Mouse (Mus musculus): ENCODE data around the gene Klra8.
"Not testable (repeated sequence)": the region's sequence is repeated elsewhere in the genome, so short reads cannot be mapped to it uniquely, and the experiment has no call there.

Gene Klra8

DNA sequence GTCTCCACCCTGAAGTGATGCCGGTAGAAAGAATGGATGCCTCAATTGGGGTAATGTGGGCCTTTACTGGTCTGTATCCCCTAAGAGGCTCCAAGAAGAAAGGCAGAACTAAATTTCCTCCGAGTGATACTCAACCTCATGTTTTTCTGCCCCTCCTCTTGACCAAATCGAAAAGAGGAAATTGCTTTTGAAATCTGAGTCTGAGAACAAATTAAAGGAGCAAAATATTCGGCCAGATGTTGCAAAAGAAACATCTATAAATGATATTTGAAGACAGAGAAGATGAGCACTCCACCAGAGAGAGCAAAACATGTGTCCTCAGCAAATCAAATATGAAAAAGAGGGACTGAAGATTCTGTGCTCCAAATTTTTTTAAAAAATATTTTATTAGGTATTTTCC, at the start of gene Klra8:
Gene Klra8, minus strand, starts transcription at position 101 of the 400 bp plus-strand sequence.
- DNase-seq (ENCODE audit: low spot score in 2 of 2): not testable (repeated sequence)

DNA sequence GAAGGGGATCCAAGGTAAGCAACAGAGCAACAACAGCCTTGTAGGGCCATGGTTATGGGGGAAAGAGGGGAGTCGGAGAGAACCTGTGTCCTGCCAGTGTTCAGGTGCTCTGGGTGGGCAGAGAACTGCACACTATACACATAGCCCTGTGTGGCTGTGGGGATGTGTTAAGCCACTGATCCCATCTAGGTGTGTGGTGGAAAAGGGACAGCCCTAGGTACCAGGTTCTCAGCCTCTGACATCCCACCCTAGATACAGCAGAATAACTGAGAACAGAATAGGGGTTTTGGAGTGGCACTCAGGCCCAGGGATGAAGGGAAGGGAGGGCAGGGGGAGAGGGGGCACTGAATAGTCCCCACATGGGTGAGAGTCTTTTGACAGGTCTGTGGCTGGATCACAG, 19.2 kb downstream of the Klra8 start:
- DNase-seq (ENCODE audit: low spot score in 2 of 2): no peak

DNA sequence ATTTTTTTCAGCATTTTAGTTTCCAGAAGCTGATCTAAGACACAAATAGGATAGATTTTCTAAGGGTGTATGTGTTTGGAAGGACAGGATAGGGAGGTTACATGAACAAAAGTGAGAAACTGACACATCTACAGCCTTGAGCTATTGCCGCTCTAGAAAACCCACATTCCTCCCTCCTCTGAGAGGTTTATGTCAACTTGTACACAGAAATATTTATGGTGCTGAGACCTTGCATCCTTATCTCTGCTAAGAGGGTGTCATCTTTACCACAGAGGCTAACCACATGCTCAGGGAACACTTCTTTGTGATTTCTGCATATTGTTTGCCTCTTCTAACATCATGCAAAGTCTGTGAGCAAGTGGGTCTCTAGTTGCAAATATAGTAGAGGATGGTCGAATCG, 27.0 kb downstream of the Klra8 start:
- not testable (repeated sequence) for DNase-seq (ENCODE audit: low spot score in 2 of 2)

DNA sequence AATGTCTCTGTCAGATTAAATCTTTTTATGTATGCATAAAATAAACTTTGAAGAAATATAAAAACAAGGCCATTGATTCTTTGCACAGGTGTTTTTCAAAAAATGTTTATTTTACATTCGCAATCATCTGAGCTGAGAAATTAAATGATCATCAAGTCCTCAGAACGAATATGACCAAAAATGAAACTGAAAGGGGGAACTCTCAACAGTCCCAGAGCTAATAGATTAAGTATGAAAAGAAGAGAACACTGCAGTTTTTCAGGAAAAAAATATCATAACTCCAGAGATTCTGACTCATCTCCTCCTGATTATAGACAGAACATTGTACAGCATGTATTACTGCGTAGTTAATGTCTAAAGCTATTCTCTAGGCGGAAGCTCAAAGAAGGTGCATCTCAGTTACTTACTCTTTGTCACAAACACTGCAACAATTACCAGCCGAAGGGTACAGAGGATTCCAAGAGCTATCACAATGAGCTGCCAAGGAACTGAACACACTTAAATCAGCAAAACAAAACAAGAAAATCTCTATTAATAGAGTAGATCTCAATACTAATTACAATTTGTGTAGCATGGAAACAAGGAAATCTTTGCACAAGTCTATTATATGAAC, 37.3 kb downstream of the Klra8 start:
- DNase-seq (ENCODE audit: low spot score in 2 of 2): no peak

DNA sequence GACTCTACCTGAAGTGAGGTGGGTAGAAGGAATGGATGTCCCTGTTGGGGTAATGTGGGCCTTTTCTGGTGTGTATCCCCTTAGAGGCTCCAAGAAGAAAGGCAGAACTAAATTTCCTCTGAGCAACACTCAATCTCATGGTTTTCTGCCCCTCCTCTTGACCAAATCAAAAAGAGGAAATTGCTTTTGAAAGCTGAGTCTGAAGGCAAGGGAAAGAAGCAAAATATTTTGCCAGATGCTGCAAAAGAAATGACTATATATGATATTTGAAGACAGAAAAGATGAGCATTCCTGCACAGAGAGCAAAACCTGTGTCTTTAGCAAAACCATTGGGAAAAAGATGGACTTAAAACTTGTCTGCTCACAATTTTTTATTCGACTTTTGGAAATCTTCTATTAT, 62.5 kb downstream of the Klra8 start, which contains the start of gene Klra4:
Gene Klra4, minus strand, starts transcription at position 101 of the 400 bp plus-strand sequence.
- not testable (repeated sequence) for DNase-seq (ENCODE audit: low spot score in 2 of 2)
